ENCODE assay signal across 26 mouse cellular contexts in genomic region chr12:88398658-88399057, GRCm38 (mm10). TPM values are rescaled to one million over a fixed set of nuclear protein-coding genes. Genes with fewer than 3 reads are reported as not detected.
DNase-seq lines count a peak whose midpoint lies in the region; ATAC-seq and TF ChIP-seq lines count a peak whose summit lies in the region.
"Had no signal": no experiment of that assay in that cellular context is flagged by ENCODE, and none has a peak within 500 bp of the region (broad histone marks: within the 10 kb centered on the region; RNA-seq: fewer than 3 reads in every experiment).

No protein-coding gene starts in this region.

- H3K4me2 ChIP-seq in liver, embryonic 12.5 days: no peak overlapping the region
- H3K4me2 ChIP-seq in liver, postnatal 0 days (ENCODE audit: low read depth, low read length): no peak overlapping the region
- no peak overlapping the region for H3K4me2 ChIP-seq in hindbrain, embryonic 16.5 days (ENCODE audit: low read length)
- H3K4me2 ChIP-seq: embryonic facial prominence, embryonic 15.5 days; hindbrain, embryonic 12.5 days had no signal

- DNase-seq in liver, postnatal 0 days: no peak
- peak; percentile 31 for DNase-seq in brain, adult 2 months (ENCODE audit: low read depth, low spot score)
- no peak for DNase-seq in kidney, postnatal 14 days
- no peak for DNase-seq in adrenal gland, adult 18-20 months (ENCODE audit: low spot score in 2 of 2)
- DNase-seq in testis, postnatal 10 days (ENCODE audit: low spot score): no peak
- DNase-seq: adrenal gland, adult 2 months; adrenal gland, postnatal 36 days; cerebellum, adult 2 months; cerebellum, postnatal 10 days; embryo, embryonic 11 days; gastrocnemius, postnatal 36 days; heart, adult 11 months; heart, postnatal 10 days; heart, postnatal 4 days had no signal

- TF ChIP-seq EP300 in liver, postnatal 0 days (IDR thresholded peaks at IDR 0.05; ENCODE audit: low read depth): no peak

- H3K9ac ChIP-seq in liver, embryonic 12.5 days: no peak overlapping the region
- H3K9ac ChIP-seq in liver, postnatal 0 days (replicated peaks): no peak overlapping the region
- H3K9ac ChIP-seq in hindbrain, embryonic 16.5 days (ENCODE audit: low read depth, low read length): no peak overlapping the region
- H3K9ac ChIP-seq: embryonic facial prominence, embryonic 15.5 days; hindbrain, embryonic 12.5 days had no signal

- no peak overlapping the region for H3K27ac ChIP-seq in liver, embryonic 12.5 days
- no peak overlapping the region for H3K27ac ChIP-seq in liver, postnatal 0 days (ENCODE audit: low read depth)
- no peak overlapping the region for H3K27ac ChIP-seq in hindbrain, embryonic 16.5 days (ENCODE audit: low read depth, low read length)
- H3K27ac ChIP-seq: embryonic facial prominence, embryonic 15.5 days; forebrain, embryonic 10.5 days; heart, embryonic 10.5 days; hindbrain, embryonic 12.5 days; hindbrain, postnatal 0 days had no signal

- no peak overlapping the region for H3K4me3 ChIP-seq in liver, embryonic 12.5 days
- H3K4me3 ChIP-seq in liver, postnatal 0 days (ENCODE audit: low read depth, low read length): no peak overlapping the region
- H3K4me3 ChIP-seq in hindbrain, embryonic 16.5 days (ENCODE audit: low read length): no peak overlapping the region
- H3K4me3 ChIP-seq: embryonic facial prominence, embryonic 15.5 days; erythroblast, embryonic 14.5 days; forebrain, embryonic 10.5 days; heart, embryonic 10.5 days; hindbrain, embryonic 12.5 days had no signal

- no peaks in the 10 kb centered on the region for H3K9me3 ChIP-seq in liver, embryonic 12.5 days (replicated peaks)
- no peaks in the 10 kb centered on the region for H3K9me3 ChIP-seq in liver, postnatal 0 days (ENCODE audit: low read length)
- no peaks in the 10 kb centered on the region for H3K9me3 ChIP-seq in hindbrain, embryonic 16.5 days (ENCODE audit: control insufficient read depth, low read length)
- H3K9me3 ChIP-seq: embryonic facial prominence, embryonic 15.5 days; forebrain, embryonic 10.5 days; heart, embryonic 10.5 days; hindbrain, embryonic 12.5 days had no signal

- ATAC-seq in liver, embryonic 12.5 days: peak; percentile 56
- ATAC-seq in liver, postnatal 0 days: no peak
- ATAC-seq in common myeloid progenitor, adult 5-6 weeks (replicated peaks; ENCODE audit: low read depth, poor library complexity, severe bottlenecking): peak; percentile 45
- ATAC-seq in hindbrain, embryonic 16.5 days: no peak
- ATAC-seq: activated CD4-positive, CD25-positive, alpha-beta regulatory T cell, adult 4 months; forebrain, embryonic 14.5 days; hindbrain, postnatal 0 days; Patski had no signal

- no peaks in the 10 kb centered on the region for H3K27me3 ChIP-seq in liver, embryonic 12.5 days (replicated peaks)
- H3K27me3 ChIP-seq in liver, postnatal 0 days (ENCODE audit: insufficient read depth, low read length): no peaks in the 10 kb centered on the region
- H3K27me3 ChIP-seq in hindbrain, embryonic 16.5 days (replicated peaks; ENCODE audit: control insufficient read depth, insufficient read depth, low read length): no peaks in the 10 kb centered on the region
- H3K27me3 ChIP-seq: embryonic facial prominence, embryonic 15.5 days; hindbrain, embryonic 12.5 days; Patski had no signal

- WGBS in liver, embryonic 12.5 days (ENCODE audit: insufficient replicate concordance): 72% methylated on average over 1 of the region's 1 CpGs
- whole genome bisulfite sequencing in liver, postnatal 0 days (ENCODE audit: insufficient replicate concordance): 78% methylated on average over 1 of the region's 1 CpGs
- WGBS in hindbrain, embryonic 16.5 days: 90% methylated on average over 1 of the region's 1 CpGs

- peaks cover 13% of the 10 kb centered on the region for H3K36me3 ChIP-seq in liver, embryonic 12.5 days
- no peaks in the 10 kb centered on the region for H3K36me3 ChIP-seq in liver, postnatal 0 days (replicated peaks; ENCODE audit: insufficient read depth, low read length)
- H3K36me3 ChIP-seq in hindbrain, embryonic 16.5 days (ENCODE audit: control insufficient read depth, insufficient read depth, low read length): no peaks in the 10 kb centered on the region

- peaks cover 10% of the 10 kb centered on the region; the same call in 1 of the 2 replicates for H3K4me1 ChIP-seq in liver, embryonic 12.5 days
- no peaks in the 10 kb centered on the region for H3K4me1 ChIP-seq in liver, postnatal 0 days (ENCODE audit: insufficient read depth)
- H3K4me1 ChIP-seq in hindbrain, embryonic 16.5 days (ENCODE audit: control insufficient read depth, insufficient read depth, low read depth, low read length): no peaks in the 10 kb centered on the region
- H3K4me1 ChIP-seq: embryonic facial prominence, embryonic 15.5 days; forebrain, embryonic 10.5 days; heart, embryonic 10.5 days had no signal

- no peak for TF ChIP-seq CTCF in liver, postnatal 0 days (IDR thresholded peaks at IDR 0.05; ENCODE audit: low read depth)

RNA-seq across cellular contexts. Expression of gene Adck1, which starts 38.3 kb away (rescaled TPM):
- polyA plus RNA-seq in liver, embryonic 12.5 days (2016; fragmentation: Nextera tagmentation; extraction: Ambion mirVana): 10.6 and 11.3 TPM in 2 replicates
- polyA plus RNA-seq in liver, postnatal 0 days (2015; fragmentation: Nextera tagmentation; extraction: Ambion mirVana): 7.9 and 8.4 TPM in 2 replicates
- total RNA-seq in common myeloid progenitor, adult 5-6 weeks (2017): 14.0 and 19.0 TPM in 2 replicates
- 43.7 and 44.5 TPM in 2 replicates for polyA plus RNA-seq in hindbrain, embryonic 16.5 days (2015; fragmentation: Nextera tagmentation; extraction: Ambion mirVana)
- total RNA-seq in adrenal gland, adult 18-20 months (2021): 10 to 100 TPM; 18.7 to 19.1 TPM

Comparison
In these comparisons a context has a peak if more than half of its experiments do, and no peak if none do; other contexts are left out.
1. ATAC-seq: peak in liver, embryonic 12.5 days (single experiment) and common myeloid progenitor, adult 5-6 weeks (single experiment); none in liver, postnatal 0 days (single experiment) and hindbrain, embryonic 16.5 days (single experiment).